Mouse (Mus musculus): Measurements from ENCODE around the gene Flywch2. TPM values are rescaled to one million over a fixed set of nuclear protein-coding genes. Genes with fewer than 3 reads are reported as not detected.
A peak's percentile ranks its signal among the peaks of the same experiment; 100 is the strongest.

Flywch2 gene
- polyA plus RNA-seq, 1 experiment, result 10.7 TPM

DNA sequence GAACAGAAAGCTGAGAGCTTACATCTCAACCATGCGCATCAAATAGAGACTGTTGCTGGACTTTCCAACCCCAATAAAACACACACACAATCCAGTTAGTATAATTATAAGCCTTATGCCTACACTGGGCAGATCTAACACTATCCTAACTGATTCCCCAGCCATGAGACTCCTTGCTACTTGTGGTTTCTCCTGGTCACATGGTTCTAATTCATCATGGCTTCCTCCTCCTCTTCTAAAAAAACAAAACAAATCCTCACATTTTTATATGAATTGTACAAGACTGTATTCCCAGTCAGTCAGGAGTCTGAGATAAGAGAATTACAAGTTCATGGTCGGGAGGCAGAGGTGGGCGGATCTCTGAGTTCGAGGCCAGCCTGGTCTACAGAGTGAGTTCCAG, 3.1 kb upstream of the Flywch2 start:
- no peak overlapping the region for H3K4me3 ChIP-seq (ENCODE audit: low read depth, low read length)
- TF ChIP-seq POLR2A (IDR thresholded peaks at IDR 0.05; ENCODE audit: insufficient read depth, low read length), result no peak
- no peak for TF ChIP-seq CTCF (IDR thresholded peaks at IDR 0.05; ENCODE audit: low read depth, low read length)
- no peak for TF ChIP-seq EP300 (IDR thresholded peaks at IDR 0.05; ENCODE audit: insufficient read depth, low read depth, low read length)
- H3K27ac ChIP-seq (ENCODE audit: insufficient read depth, low read length), result peak overlapping the region; percentile 92
- no peaks in the 10 kb centered on the region for H3K27me3 ChIP-seq (ENCODE audit: control insufficient read depth, insufficient read depth, low read length, poor library complexity, severe bottlenecking)
- H3K4me1 ChIP-seq (ENCODE audit: control insufficient read depth, insufficient read depth, low read length), result no peaks in the 10 kb centered on the region
- H3K9me3 ChIP-seq (replicated peaks; ENCODE audit: control insufficient read depth, insufficient read depth, low read length, poor library complexity, severe bottlenecking), result no peaks in the 10 kb centered on the region
- H3K9ac ChIP-seq (ENCODE audit: low read depth, poor library complexity, severe bottlenecking), result no peak overlapping the region; the same call in 1 of the 2 replicates
- H3K36me3 ChIP-seq (ENCODE audit: control insufficient read depth, insufficient read depth, low read length, poor library complexity, severe bottlenecking), result no peaks in the 10 kb centered on the region

- Histone ChIP-seq H3K27me3 (ENCODE audit: control insufficient read depth, insufficient read depth, low read length, poor library complexity, severe bottlenecking) (no peaks in the 10 kb centered on the region), H3K9ac (ENCODE audit: low read depth, poor library complexity, severe bottlenecking) (peak overlapping the region; percentile 14), H3K9me3 (replicated peaks; ENCODE audit: control insufficient read depth, insufficient read depth, low read length, poor library complexity, severe bottlenecking) (no peaks in the 10 kb centered on the region), H3K4me3 (ENCODE audit: low read depth, low read length) (peak overlapping the region; percentile 93), H3K4me1 (ENCODE audit: control insufficient read depth, insufficient read depth, low read length) (no peaks in the 10 kb centered on the region), H3K36me3 (ENCODE audit: control insufficient read depth, insufficient read depth, low read length, poor library complexity, severe bottlenecking) (no peaks in the 10 kb centered on the region), H3K27ac (ENCODE audit: insufficient read depth, low read length) (peak overlapping the region; percentile 74)
- TF ChIP-seq CTCF (IDR thresholded peaks at IDR 0.05; ENCODE audit: low read depth, low read length) (no peak), EP300 (IDR thresholded peaks at IDR 0.05; ENCODE audit: insufficient read depth, low read depth, low read length) (no peak), POLR2A (IDR thresholded peaks at IDR 0.05; ENCODE audit: insufficient read depth, low read length) (no peak)
Measured at GRCm38 (mm10) chr17:23786510-23786931, 640 bp upstream of the Flywch2 start.

GRCm38 (mm10) chr17:23783352-23783751, 2.5 kb downstream of the Flywch2 start:
- no peaks in the 10 kb centered on the region for H3K4me1 ChIP-seq (ENCODE audit: control insufficient read depth, insufficient read depth, low read length)
- H3K4me3 ChIP-seq (ENCODE audit: low read depth, low read length), result no peak overlapping the region
- no peak overlapping the region for H3K27ac ChIP-seq (ENCODE audit: insufficient read depth, low read length)
- H3K27me3 ChIP-seq (ENCODE audit: control insufficient read depth, insufficient read depth, low read length, poor library complexity, severe bottlenecking), result no peaks in the 10 kb centered on the region
- no peaks in the 10 kb centered on the region for H3K36me3 ChIP-seq (ENCODE audit: control insufficient read depth, insufficient read depth, low read length, poor library complexity, severe bottlenecking)
- no peak overlapping the region for H3K9ac ChIP-seq (ENCODE audit: low read depth, poor library complexity, severe bottlenecking)
- TF ChIP-seq EP300 (IDR thresholded peaks at IDR 0.05; ENCODE audit: insufficient read depth, low read depth, low read length) (no peak), POLR2A (IDR thresholded peaks at IDR 0.05; ENCODE audit: insufficient read depth, low read length) (no peak), CTCF (IDR thresholded peaks at IDR 0.05; ENCODE audit: low read depth, low read length) (no peak)
- no peaks in the 10 kb centered on the region for H3K9me3 ChIP-seq (replicated peaks; ENCODE audit: control insufficient read depth, insufficient read depth, low read length, poor library complexity, severe bottlenecking)

GRCm38 (mm10) chr17:23778447-23778846, 7.4 kb downstream of the Flywch2 start:
- Histone ChIP-seq H3K9ac (ENCODE audit: low read depth, poor library complexity, severe bottlenecking) (no peak overlapping the region), H3K9me3 (replicated peaks; ENCODE audit: control insufficient read depth, insufficient read depth, low read length, poor library complexity, severe bottlenecking) (no peaks in the 10 kb centered on the region), H3K27ac (ENCODE audit: insufficient read depth, low read length) (no peak overlapping the region), H3K4me3 (ENCODE audit: low read depth, low read length) (no peak overlapping the region), H3K4me1 (ENCODE audit: control insufficient read depth, insufficient read depth, low read length) (no peaks in the 10 kb centered on the region), H3K36me3 (ENCODE audit: control insufficient read depth, insufficient read depth, low read length, poor library complexity, severe bottlenecking) (no peaks in the 10 kb centered on the region), H3K27me3 (ENCODE audit: control insufficient read depth, insufficient read depth, low read length, poor library complexity, severe bottlenecking) (no peaks in the 10 kb centered on the region)
- no peak for TF ChIP-seq CTCF (IDR thresholded peaks at IDR 0.05; ENCODE audit: low read depth, low read length)
- no peak for TF ChIP-seq POLR2A (IDR thresholded peaks at IDR 0.05; ENCODE audit: insufficient read depth, low read length)
- no peak for TF ChIP-seq EP300 (IDR thresholded peaks at IDR 0.05; ENCODE audit: insufficient read depth, low read depth, low read length)

DNA sequence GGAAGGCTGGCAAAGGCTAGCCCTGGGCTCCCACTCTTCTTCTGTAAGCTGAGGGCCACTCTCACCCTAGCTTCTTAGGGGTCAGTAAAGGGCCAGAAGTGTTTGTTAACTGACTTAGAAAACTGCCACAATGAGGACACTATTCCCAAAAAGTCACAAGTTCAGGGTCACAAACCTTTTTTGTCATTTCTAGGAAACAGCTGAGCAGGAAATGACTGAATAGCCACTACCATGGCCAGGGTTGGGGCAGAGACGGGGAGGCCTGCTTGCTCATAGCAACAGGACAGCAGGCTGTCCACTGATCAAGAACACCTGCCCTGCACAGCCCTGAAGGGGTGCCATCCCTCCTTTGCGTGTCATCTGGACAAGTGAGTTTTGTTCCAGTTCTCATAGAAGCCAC, 8.7 kb downstream of the Flywch2 start:
- TF ChIP-seq CTCF (IDR thresholded peaks at IDR 0.05; ENCODE audit: low read depth, low read length) (no peak), POLR2A (IDR thresholded peaks at IDR 0.05; ENCODE audit: insufficient read depth, low read length) (no peak), EP300 (IDR thresholded peaks at IDR 0.05; ENCODE audit: insufficient read depth, low read depth, low read length) (no peak)
- no peaks in the 10 kb centered on the region for H3K9me3 ChIP-seq (replicated peaks; ENCODE audit: control insufficient read depth, insufficient read depth, low read length, poor library complexity, severe bottlenecking)
- H3K4me3 ChIP-seq (ENCODE audit: low read depth, low read length), result no peak overlapping the region
- H3K4me1 ChIP-seq (ENCODE audit: control insufficient read depth, insufficient read depth, low read length), result no peaks in the 10 kb centered on the region
- H3K36me3 ChIP-seq (ENCODE audit: control insufficient read depth, insufficient read depth, low read length, poor library complexity, severe bottlenecking), result no peaks in the 10 kb centered on the region
- no peak overlapping the region for H3K9ac ChIP-seq (ENCODE audit: low read depth, poor library complexity, severe bottlenecking)
- no peaks in the 10 kb centered on the region for H3K27me3 ChIP-seq (ENCODE audit: control insufficient read depth, insufficient read depth, low read length, poor library complexity, severe bottlenecking)
- no peak overlapping the region for H3K27ac ChIP-seq (ENCODE audit: insufficient read depth, low read length)

DNA sequence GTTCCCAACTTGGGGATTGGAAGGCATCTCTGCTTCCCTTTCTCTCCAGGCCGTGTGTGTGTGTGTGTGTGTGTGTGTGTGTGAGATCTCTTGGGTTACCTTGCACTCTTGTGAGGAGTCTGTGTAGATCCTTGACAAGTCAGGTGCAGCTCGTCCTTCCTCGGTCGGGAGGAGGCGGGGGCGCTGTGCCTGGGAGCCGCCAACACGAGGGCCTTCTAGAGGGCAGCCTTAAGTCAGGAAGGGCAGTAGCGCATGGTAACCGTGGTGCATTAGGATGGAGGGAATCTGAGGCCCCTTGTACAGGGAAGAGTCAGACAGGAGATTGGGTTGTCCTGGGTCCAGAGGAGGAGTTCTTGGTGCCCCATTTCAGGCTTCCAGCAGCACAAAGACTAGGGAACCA, 9.7 kb downstream of the Flywch2 start:
- Histone ChIP-seq H3K36me3 (ENCODE audit: control insufficient read depth, insufficient read depth, low read length, poor library complexity, severe bottlenecking) (no peaks in the 10 kb centered on the region), H3K27me3 (ENCODE audit: control insufficient read depth, insufficient read depth, low read length, poor library complexity, severe bottlenecking) (no peaks in the 10 kb centered on the region), H3K4me3 (ENCODE audit: low read depth, low read length) (no peak overlapping the region), H3K9me3 (replicated peaks; ENCODE audit: control insufficient read depth, insufficient read depth, low read length, poor library complexity, severe bottlenecking) (no peaks in the 10 kb centered on the region), H3K27ac (ENCODE audit: insufficient read depth, low read length) (no peak overlapping the region), H3K9ac (ENCODE audit: low read depth, poor library complexity, severe bottlenecking) (no peak overlapping the region), H3K4me1 (ENCODE audit: control insufficient read depth, insufficient read depth, low read length) (no peaks in the 10 kb centered on the region)
- TF ChIP-seq CTCF (IDR thresholded peaks at IDR 0.05; ENCODE audit: low read depth, low read length), result no peak
- TF ChIP-seq EP300 (IDR thresholded peaks at IDR 0.05; ENCODE audit: insufficient read depth, low read depth, low read length), result no peak
- no peak for TF ChIP-seq POLR2A (IDR thresholded peaks at IDR 0.05; ENCODE audit: insufficient read depth, low read length)
